In the genomic region with DNA sequence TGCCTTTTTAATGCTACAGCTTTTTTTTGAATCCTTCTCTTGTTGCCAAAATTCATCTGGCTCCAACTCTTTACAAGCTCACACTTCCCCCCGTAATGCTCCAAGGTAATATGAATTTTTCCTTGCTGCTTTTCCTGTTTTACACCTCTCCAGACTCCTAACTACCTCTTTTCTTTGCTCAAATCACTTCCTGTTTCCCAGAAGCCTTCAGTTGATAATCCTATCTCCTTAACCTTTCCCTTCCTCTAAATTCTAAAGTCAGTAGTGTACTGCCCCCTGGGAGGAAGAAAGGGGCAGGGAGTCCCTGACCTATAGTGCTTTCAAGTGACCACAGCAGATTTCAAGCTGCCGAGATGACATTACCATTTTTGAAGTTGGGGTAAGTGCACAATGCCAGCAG, we compare ENCODE assay signal across 16 mouse cellular contexts. TPM values are rescaled to one million over a fixed set of nuclear protein-coding genes. Genes with fewer than 3 reads are reported as not detected.
A peak's percentile ranks its signal among the peaks of the same experiment; 100 is the strongest.
DNase-seq lines count a peak whose midpoint lies in the region; ATAC-seq and TF ChIP-seq lines count a peak whose summit lies in the region.
"Had no signal": no experiment of that assay in that cellular context is flagged by ENCODE, and none has a peak within 500 bp of the region (broad histone marks: within the 10 kb centered on the region; RNA-seq: fewer than 3 reads in every experiment).

No protein-coding gene starts in this region.

- no peaks in the 10 kb centered on the region for H3K27me3 ChIP-seq in heart, postnatal 0 days (ENCODE audit: control insufficient read depth, insufficient read depth, low read length)
- no peaks in the 10 kb centered on the region for H3K27me3 ChIP-seq in CH12.LX (replicated peaks)
- H3K27me3 ChIP-seq in small intestine, adult 2 months (ENCODE audit: control insufficient read depth, insufficient read depth, low read length): no peaks in the 10 kb centered on the region
- H3K27me3 ChIP-seq in forebrain, postnatal 0 days (ENCODE audit: insufficient read depth, low read length): no peaks in the 10 kb centered on the region
- H3K27me3 ChIP-seq: forebrain, embryonic 12.5 days; hindbrain, embryonic 13.5 days; kidney, embryonic 15.5 days had no signal

- in situ Hi-C loops in CH12.LX (cut with MboI; ENCODE audit: low pct_ligation_motif_present, low pct_unique_long_range_greater_than_20kb, low sequenced_read_pairs): no loop called here

- no peaks in the 10 kb centered on the region for H3K9me3 ChIP-seq in heart, postnatal 0 days (replicated peaks; ENCODE audit: control insufficient read depth, low read length)
- no peaks in the 10 kb centered on the region for H3K9me3 ChIP-seq in CH12.LX (replicated peaks; ENCODE audit: low read length)
- H3K9me3 ChIP-seq in forebrain, postnatal 0 days (ENCODE audit: low read length): no peaks in the 10 kb centered on the region
- H3K9me3 ChIP-seq: forebrain, embryonic 12.5 days; hindbrain, embryonic 13.5 days; kidney, embryonic 15.5 days had no signal

- 37% methylated on average over 2 of the region's 2 CpGs for WGBS in heart, postnatal 0 days
- WGBS in small intestine, adult 2 months: 62% methylated on average over 2 of the region's 2 CpGs
- 68% methylated on average over 2 of the region's 2 CpGs for WGBS in forebrain, postnatal 0 days

- peak; percentile 13 for DNase-seq in adrenal gland, postnatal 14 days
- DNase-seq in adrenal gland, postnatal 25 days: no peak
- DNase-seq in heart, postnatal 0 days (ENCODE audit: low spot score): no peak
- no peak for DNase-seq in heart, adult 11 months
- no peak for DNase-seq in CH12.LX (ENCODE audit: extremely low read depth)
- no peak for DNase-seq in forebrain, postnatal 0 days
- DNase-seq: cerebellum, adult 9-11 months; gastrocnemius, postnatal 14 days; lung, adult 2 months; right cerebral cortex, postnatal 4 days; thymus, postnatal 14 days had no signal

- H3K27ac ChIP-seq in heart, postnatal 0 days (ENCODE audit: low read depth): peak overlapping the region; percentile 10
- H3K27ac ChIP-seq in CH12.LX (ENCODE audit: insufficient read depth, low read depth): no peak overlapping the region
- peak overlapping the region; percentile 17; the same call in 1 of the 2 replicates for H3K27ac ChIP-seq in small intestine, adult 2 months (ENCODE audit: insufficient read depth, low read depth, low read length)
- H3K27ac ChIP-seq in forebrain, postnatal 0 days (ENCODE audit: low read depth, low read length): no peak overlapping the region
- H3K27ac ChIP-seq: forebrain, embryonic 12.5 days; hindbrain, embryonic 13.5 days; kidney, embryonic 15.5 days had no signal

- H3K9ac ChIP-seq in heart, postnatal 0 days (replicated peaks; ENCODE audit: low read depth, low read length): 0 out of 2 replicates have a peak overlapping the region, but pooled peaks have one; percentile 19
- no peak overlapping the region for H3K9ac ChIP-seq in CH12.LX (ENCODE audit: insufficient read depth, low read depth)
- no peak overlapping the region for H3K9ac ChIP-seq in forebrain, postnatal 0 days
- H3K9ac ChIP-seq: forebrain, embryonic 12.5 days; kidney, embryonic 15.5 days had no signal

- peaks cover 19% of the 10 kb centered on the region for H3K79me2 ChIP-seq in CH12.LX (replicated peaks; ENCODE audit: control insufficient read depth, extremely low read depth, insufficient read depth, poor library complexity, severe bottlenecking)

- no peak for TF ChIP-seq EP300 in heart, postnatal 0 days (IDR thresholded peaks at IDR 0.05; ENCODE audit: low read depth)
- no peak for TF ChIP-seq EP300 in CH12.LX (IDR thresholded peaks at IDR 0.05; ENCODE audit: low read length)

- dilution Hi-C loops in CH12.LX (cut with MboI; ENCODE audit: extremely low pct_ligation_motif_present, extremely low pct_unique_long_range_greater_than_20kb, low sequenced_read_pairs): no loop called here

- no peak; the same call in 1 of the 2 replicates for TF ChIP-seq CTCF in heart, postnatal 0 days (IDR thresholded peaks at IDR 0.05; ENCODE audit: low read depth)
- no peak for TF ChIP-seq CTCF in CH12.LX (conservative IDR thresholded peaks at IDR 0.05 in 1 of 2, IDR thresholded peaks at IDR 0.05 in 1 of 2; ENCODE audit: low read depth in 2 of 2, low read length in 2 of 2)
- no peak for TF ChIP-seq CTCF in small intestine, adult 2 months (IDR thresholded peaks at IDR 0.05; ENCODE audit: extremely low read depth, insufficient read length, insufficient replicate concordance, low read depth, low read length)
- TF ChIP-seq CTCF in forebrain, postnatal 0 days (IDR thresholded peaks at IDR 0.05; ENCODE audit: low read depth): no peak

- ATAC-seq in heart, postnatal 0 days (ENCODE audit: insufficient read depth, low read depth): no peak
- no peak for ATAC-seq in forebrain, postnatal 0 days
- ATAC-seq: inflammation-experienced regulatory T-cells, adult 6 months had no signal

- H3K4me2 ChIP-seq in heart, postnatal 0 days (ENCODE audit: low read depth, low read length): no peak overlapping the region
- H3K4me2 ChIP-seq in CH12.LX (ENCODE audit: insufficient read depth, low read depth, poor library complexity, severe bottlenecking): no peak overlapping the region
- no peak overlapping the region for H3K4me2 ChIP-seq in forebrain, postnatal 0 days (ENCODE audit: low read depth)
- H3K4me2 ChIP-seq: forebrain, embryonic 12.5 days; hindbrain, embryonic 13.5 days; kidney, embryonic 15.5 days had no signal

- H3K4me3 ChIP-seq in heart, postnatal 0 days (ENCODE audit: low read depth, low read length): no peak overlapping the region
- H3K4me3 ChIP-seq in CH12.LX (replicated peaks in 1 of 3; ENCODE audit: low read depth in 2 of 3, low read length in 2 of 3, poor library complexity in 1 of 3): no peak overlapping the region
- H3K4me3 ChIP-seq in small intestine, adult 2 months (ENCODE audit: low read depth, low read length): no peak overlapping the region
- H3K4me3 ChIP-seq in forebrain, postnatal 0 days (ENCODE audit: low read depth, low read length): no peak overlapping the region
- H3K4me3 ChIP-seq: forebrain, embryonic 12.5 days; hindbrain, embryonic 13.5 days had no signal

- TF ChIP-seq RAD21 in CH12.LX (IDR thresholded peaks at IDR 0.05; ENCODE audit: low read depth, low read length): no peak

- peaks cover 44% of the 10 kb centered on the region for H3K4me1 ChIP-seq in heart, postnatal 0 days (ENCODE audit: control insufficient read depth, insufficient read depth)
- H3K4me1 ChIP-seq in CH12.LX (ENCODE audit: control insufficient read depth in 1 of 2, insufficient read depth in 2 of 2): peaks cover 9 to 30% of the 10 kb centered on the region in 2 experiments
- H3K4me1 ChIP-seq in small intestine, adult 2 months (ENCODE audit: control insufficient read depth, insufficient read depth, insufficient read length, low read length): peaks cover 5% of the 10 kb centered on the region
- peaks cover 16% of the 10 kb centered on the region for H3K4me1 ChIP-seq in forebrain, postnatal 0 days (ENCODE audit: insufficient read depth)

- no peaks in the 10 kb centered on the region; the same call in 1 of the 2 replicates for H3K36me3 ChIP-seq in heart, postnatal 0 days (replicated peaks; ENCODE audit: control insufficient read depth, insufficient read depth, low read length)
- peaks cover 0 to 52% of the 10 kb centered on the region in 2 experiments for H3K36me3 ChIP-seq in CH12.LX (replicated peaks in 1 of 2; ENCODE audit: control insufficient read depth in 1 of 2, insufficient read depth in 1 of 2, low read length in 1 of 2)
- no peaks in the 10 kb centered on the region for H3K36me3 ChIP-seq in small intestine, adult 2 months (ENCODE audit: control insufficient read depth, insufficient read depth, low read length)
- no peaks in the 10 kb centered on the region for H3K36me3 ChIP-seq in forebrain, postnatal 0 days (ENCODE audit: insufficient read depth)
- H3K36me3 ChIP-seq: forebrain, embryonic 12.5 days; hindbrain, embryonic 13.5 days had no signal

- no peak for TF ChIP-seq POLR2A in CH12.LX (IDR thresholded peaks at IDR 0.05; ENCODE audit: low read depth, low read length)
- no peak for TF ChIP-seq POLR2A in small intestine, adult 2 months (IDR thresholded peaks at IDR 0.05; ENCODE audit: low read depth, low read length)

TF ChIP-seq in CH12.LX, 34 proteins besides CTCF, POLR2A, EP300 and RAD21 (continues in another document):
- no peak for TF ChIP-seq JUND (conservative IDR thresholded peaks at IDR 0.05; ENCODE audit: low read depth, low read length)

RNA-seq across cellular contexts. Expression of gene Fam162a, which starts 3.7 kb away (rescaled TPM):
- 206 and 210 TPM in 2 replicates for total RNA-seq in adrenal gland, postnatal 14 days (2021)
- 164 TPM in 2 replicates for total RNA-seq in adrenal gland, postnatal 25 days (2021)
- 126 and 370 TPM in 2 replicates for total RNA-seq in heart, postnatal 0 days (2014; rRNA removed; ENCODE audit: low replicate concordance)
- polyA plus RNA-seq in heart, postnatal 0 days (2015; fragmentation: Nextera tagmentation; extraction: Ambion mirVana): 755 and 772 TPM in 2 replicates
- total RNA-seq in CH12.LX (2012; rRNA removed) (208 and 419 TPM in 2 replicates), CH12.LX (2014; rRNA removed) (358 and 369 TPM in 2 replicates)
- polyA plus RNA-seq in CH12.LX (2012; ENCODE audit: insufficient read length, low read depth): 172 and 204 TPM in 2 replicates
- 13.3 and 18.6 TPM in 2 replicates for polyA plus RNA-seq in small intestine, adult 2 months (2012; rRNA removed)
- total RNA-seq in forebrain, postnatal 0 days (2014; rRNA removed): 27.4 and 48.2 TPM in 2 replicates
- polyA plus RNA-seq in forebrain, postnatal 0 days (2015; fragmentation: Nextera tagmentation; extraction: Ambion mirVana): 139 and 178 TPM in 2 replicates

RNA-seq across cellular contexts. Expression of gene Ccdc58, which starts 3.8 kb away (rescaled TPM):
- 50.9 and 54.6 TPM in 2 replicates for total RNA-seq in adrenal gland, postnatal 14 days (2021)
- 54.1 and 66.4 TPM in 2 replicates for total RNA-seq in adrenal gland, postnatal 25 days (2021)
- 20.9 and 28.4 TPM in 2 replicates for total RNA-seq in heart, postnatal 0 days (2014; rRNA removed; ENCODE audit: low replicate concordance)
- polyA plus RNA-seq in heart, postnatal 0 days (2015; fragmentation: Nextera tagmentation; extraction: Ambion mirVana): 79.2 and 82.6 TPM in 2 replicates
- total RNA-seq in CH12.LX (2012; rRNA removed): 274 and 280 TPM in 2 replicates
- 545 and 591 TPM in 2 replicates for total RNA-seq in CH12.LX (2014; rRNA removed)
- 188 and 214 TPM in 2 replicates for polyA plus RNA-seq in CH12.LX (2012; ENCODE audit: insufficient read length, low read depth)
- polyA plus RNA-seq in small intestine, adult 2 months (2012; rRNA removed): 2.3 and 2.6 TPM in 2 replicates
- 14.8 and 18.9 TPM in 2 replicates for total RNA-seq in forebrain, postnatal 0 days (2014; rRNA removed)
- 25.9 and 29.2 TPM in 2 replicates for polyA plus RNA-seq in forebrain, postnatal 0 days (2015; fragmentation: Nextera tagmentation; extraction: Ambion mirVana)

RNA-seq across cellular contexts. Expression of gene Wdr5b, which starts 26.7 kb away (rescaled TPM):
- 3.6 and 5.1 TPM in 2 replicates for total RNA-seq in adrenal gland, postnatal 14 days (2021)
- 5.7 and 5.9 TPM in 2 replicates for total RNA-seq in adrenal gland, postnatal 25 days (2021)
- total RNA-seq in heart, postnatal 0 days (2014; rRNA removed; ENCODE audit: low replicate concordance): 5.4 and 7.8 TPM in 2 replicates
- 5.8 and 6.8 TPM in 2 replicates for polyA plus RNA-seq in heart, postnatal 0 days (2015; fragmentation: Nextera tagmentation; extraction: Ambion mirVana)
- total RNA-seq in CH12.LX (2012; rRNA removed) (5.9 and 8.4 TPM in 2 replicates), CH12.LX (2014; rRNA removed) (7.4 and 8.0 TPM in 2 replicates)
- 5.4 and 6.2 TPM in 2 replicates for polyA plus RNA-seq in CH12.LX (2012; ENCODE audit: insufficient read length, low read depth)
- 0.39 and 0.60 TPM in 2 replicates for polyA plus RNA-seq in small intestine, adult 2 months (2012; rRNA removed)
- 8.8 and 12.2 TPM in 2 replicates for total RNA-seq in forebrain, postnatal 0 days (2014; rRNA removed)
- polyA plus RNA-seq in forebrain, postnatal 0 days (2015; fragmentation: Nextera tagmentation; extraction: Ambion mirVana): 5.0 and 6.8 TPM in 2 replicates

Comparison
In these comparisons a context has a peak if more than half of its experiments do, and no peak if none do; other contexts are left out.
1. H3K27ac ChIP-seq: peak in heart, postnatal 0 days (single experiment) and small intestine, adult 2 months (single experiment); none in CH12.LX (single experiment) and forebrain, postnatal 0 days (single experiment).